16 mouse cellular contexts compared by ENCODE assay signal in genomic region chr9:46645469-46645884, GRCm38 (mm10).
DNase-seq lines count a peak whose midpoint lies in the region; ATAC-seq and TF ChIP-seq lines count a peak whose summit lies in the region.
"Had no signal": no experiment of that assay in that cellular context is flagged by ENCODE, and none has a peak within 500 bp of the region (broad histone marks: within the 10 kb centered on the region; RNA-seq: fewer than 3 reads in every experiment).

No protein-coding gene starts in this region.

- H3K36me3 ChIP-seq in heart, embryonic 14.5 days (ENCODE audit: control insufficient read depth, insufficient read depth, low read length), result no peaks in the 10 kb centered on the region
- no peaks in the 10 kb centered on the region for H3K36me3 ChIP-seq in forebrain, embryonic 14.5 days (ENCODE audit: control insufficient read depth, insufficient read depth, low read length)
- no peaks in the 10 kb centered on the region for H3K36me3 ChIP-seq in midbrain, embryonic 10.5 days
- H3K36me3 ChIP-seq: embryonic facial prominence, embryonic 13.5 days; limb, embryonic 12.5 days had no signal

- TF ChIP-seq POLR2A in brain, embryonic 14.5 days (IDR thresholded peaks at IDR 0.05; ENCODE audit: borderline replicate concordance, extremely low read depth, insufficient read depth, insufficient read length, poor library complexity, severe bottlenecking), result no peak

- H3K27me3 ChIP-seq in heart, embryonic 14.5 days (ENCODE audit: control insufficient read depth, insufficient read depth, low read length), result peaks cover 8% of the 10 kb centered on the region; the same call in 1 of the 2 replicates
- no peaks in the 10 kb centered on the region for H3K27me3 ChIP-seq in forebrain, embryonic 14.5 days (replicated peaks; ENCODE audit: control insufficient read depth, insufficient read depth, low read length)
- peaks cover 11% of the 10 kb centered on the region for H3K27me3 ChIP-seq in midbrain, embryonic 10.5 days (ENCODE audit: low read depth, poor library complexity, severe bottlenecking)
- H3K27me3 ChIP-seq: Patski had no signal

- H3K4me2 ChIP-seq in heart, embryonic 14.5 days (ENCODE audit: low read length), result no peak overlapping the region
- H3K4me2 ChIP-seq in forebrain, embryonic 14.5 days (ENCODE audit: low read length), result no peak overlapping the region
- H3K4me2 ChIP-seq: embryonic facial prominence, embryonic 13.5 days; limb, embryonic 12.5 days had no signal

- H3K4me1 ChIP-seq in heart, embryonic 14.5 days (ENCODE audit: control insufficient read depth in 2 of 2, insufficient read depth in 2 of 2, low read length in 2 of 2), result peaks cover 0 to 3% of the 10 kb centered on the region in 2 experiments; a peak in 1 of 4 replicates
- peaks cover 14% of the 10 kb centered on the region for H3K4me1 ChIP-seq in forebrain, embryonic 14.5 days (ENCODE audit: control insufficient read depth, insufficient read depth, low read length)
- peaks cover 51% of the 10 kb centered on the region for H3K4me1 ChIP-seq in midbrain, embryonic 10.5 days
- H3K4me1 ChIP-seq: embryonic facial prominence, embryonic 13.5 days; limb, embryonic 12.5 days had no signal

- DNase-seq in heart, postnatal 4 days, result no peak
- peak; percentile 75 for DNase-seq in brain, embryonic 14.5 days (ENCODE audit: low read depth)
- DNase-seq in forebrain, embryonic 14.5 days (ENCODE audit: low spot score), result peak; percentile 67
- DNase-seq in midbrain, embryonic 10.5 days (ENCODE audit: low spot score), result no peak
- no peak for DNase-seq in adrenal gland, postnatal 14 days
- no peak for DNase-seq in right cerebral cortex, postnatal 4 days
- DNase-seq in thymus, postnatal 0 days (ENCODE audit: low spot score), result no peak
- DNase-seq: adrenal gland, adult 2 months; cerebellum, adult 11 months; kidney, postnatal 4 days; thymus, postnatal 25 days had no signal

- ATAC-seq in heart, embryonic 14.5 days (ENCODE audit: insufficient number of reproducible peaks, insufficient read depth, low FRiP score, low read depth), result peak; percentile 31; the same call in 1 of the 2 replicates
- peak; percentile 67 for ATAC-seq in forebrain, embryonic 14.5 days
- ATAC-seq: Patski had no signal

- no peak for TF ChIP-seq CTCF in brain, embryonic 14.5 days (IDR thresholded peaks at IDR 0.05; ENCODE audit: borderline replicate concordance, extremely low read depth, insufficient read depth, insufficient read length)

- H3K27ac ChIP-seq in heart, embryonic 14.5 days (replicated peaks in 1 of 2; ENCODE audit: control insufficient read depth in 1 of 2, insufficient read depth in 1 of 2, low read depth in 2 of 2, low read length in 2 of 2), result no peak overlapping the region
- peak overlapping the region; percentile 65; the same call in 1 of the 2 replicates for H3K27ac ChIP-seq in forebrain, embryonic 14.5 days (ENCODE audit: low read depth, low read length)
- 0 out of 2 replicates have a peak overlapping the region, but pooled peaks have one; percentile 35 for H3K27ac ChIP-seq in midbrain, embryonic 10.5 days (replicated peaks)
- H3K27ac ChIP-seq: embryonic facial prominence, embryonic 13.5 days; limb, embryonic 12.5 days had no signal

- H3K9ac ChIP-seq in heart, embryonic 14.5 days (ENCODE audit: low read length), result no peak overlapping the region
- H3K9ac ChIP-seq in forebrain, embryonic 14.5 days (ENCODE audit: low read length), result peak overlapping the region; percentile 21; the same call in 1 of the 2 replicates
- H3K9ac ChIP-seq: embryonic facial prominence, embryonic 13.5 days; limb, embryonic 12.5 days had no signal

- H3K9me3 ChIP-seq in heart, embryonic 14.5 days (ENCODE audit: control insufficient read depth, low read length), result no peaks in the 10 kb centered on the region
- H3K9me3 ChIP-seq in forebrain, embryonic 14.5 days (replicated peaks; ENCODE audit: control insufficient read depth, low read length), result no peaks in the 10 kb centered on the region
- H3K9me3 ChIP-seq in midbrain, embryonic 10.5 days (replicated peaks), result no peaks in the 10 kb centered on the region
- H3K9me3 ChIP-seq: embryonic facial prominence, embryonic 13.5 days; limb, embryonic 12.5 days had no signal

- H3K4me3 ChIP-seq in heart, embryonic 14.5 days (ENCODE audit: control insufficient read depth in 1 of 2, insufficient read depth in 1 of 2, low read depth in 1 of 2, low read length in 2 of 2), result no peak overlapping the region
- no peak overlapping the region for H3K4me3 ChIP-seq in forebrain, embryonic 14.5 days (ENCODE audit: low read depth, low read length)
- no peak overlapping the region for H3K4me3 ChIP-seq in midbrain, embryonic 10.5 days
- H3K4me3 ChIP-seq: embryonic facial prominence, embryonic 13.5 days; limb, embryonic 12.5 days; myocyte had no signal

- WGBS in heart, embryonic 14.5 days, result 23% methylated on average over 7 of the region's 7 CpGs
- 33% methylated on average over 7 of the region's 7 CpGs for WGBS in forebrain, embryonic 14.5 days
- 40% methylated on average over 7 of the region's 7 CpGs for WGBS in midbrain, embryonic 10.5 days

Comparison
In these comparisons a context has a peak if more than half of its experiments do, and no peak if none do; other contexts are left out.
1. H3K27ac ChIP-seq: peak in forebrain, embryonic 14.5 days (single experiment) and midbrain, embryonic 10.5 days (single experiment); none in heart, embryonic 14.5 days (0 of 2).
2. DNase-seq: peak in brain, embryonic 14.5 days (single experiment) and forebrain, embryonic 14.5 days (single experiment); none in heart, postnatal 4 days (single experiment), midbrain, embryonic 10.5 days (single experiment), adrenal gland, postnatal 14 days (single experiment), right cerebral cortex, postnatal 4 days (single experiment) and thymus, postnatal 0 days (single experiment).